Mouse (Mus musculus): ENCODE data around the gene Pom121l2. TPM values are rescaled to one million over a fixed set of nuclear protein-coding genes. Genes with fewer than 3 reads are reported as not detected.
"Not testable (repeated sequence)": the region's sequence is repeated elsewhere in the genome, so short reads cannot be mapped to it uniquely, and the experiment has no call there.

Pom121l2 gene
- polyA plus RNA-seq, 1 experiment from 2014 or later = not detected

GRCm38 (mm10) chr13:22035267-22036148, 54.5 kb downstream of the Pom121l2 start, which contains the start of the genes Hist1h2ah and Hist1h2bk:
Gene Hist1h2ah (minus strand): TSS chr13:22035568.
Gene Hist1h2bk (plus strand): TSS chr13:22035870.
- H3K27me3 ChIP-seq (replicated peaks; ENCODE audit: control insufficient read depth, insufficient read depth, low read length); H3K36me3 ChIP-seq (ENCODE audit: control insufficient read depth, insufficient read depth, low read length); H3K9me3 ChIP-seq (ENCODE audit: control insufficient read depth, low read length): not testable (repeated sequence)
- H3K4me1 ChIP-seq (ENCODE audit: control insufficient read depth, insufficient read depth, low read depth, low read length) = peaks cover 15% of the 10 kb centered on the region
- H3K4me2 ChIP-seq (ENCODE audit: low read length) = peak within 1 kb of the TSS; percentile 77
- peak within 1 kb of the TSS; percentile 45 for H3K4me3 ChIP-seq (ENCODE audit: low read length)
- peak within 1 kb of the TSS; percentile 54 for H3K9ac ChIP-seq (ENCODE audit: low read depth, low read length)
- H3K27ac ChIP-seq (ENCODE audit: low read depth, low read length) = peak within 1 kb of the TSS; percentile 51; the same call in 1 of the 2 replicates
- ATAC-seq = peak; percentile 99
- WGBS = 0% methylated on average over 22 of the region's 69 CpGs

DNA sequence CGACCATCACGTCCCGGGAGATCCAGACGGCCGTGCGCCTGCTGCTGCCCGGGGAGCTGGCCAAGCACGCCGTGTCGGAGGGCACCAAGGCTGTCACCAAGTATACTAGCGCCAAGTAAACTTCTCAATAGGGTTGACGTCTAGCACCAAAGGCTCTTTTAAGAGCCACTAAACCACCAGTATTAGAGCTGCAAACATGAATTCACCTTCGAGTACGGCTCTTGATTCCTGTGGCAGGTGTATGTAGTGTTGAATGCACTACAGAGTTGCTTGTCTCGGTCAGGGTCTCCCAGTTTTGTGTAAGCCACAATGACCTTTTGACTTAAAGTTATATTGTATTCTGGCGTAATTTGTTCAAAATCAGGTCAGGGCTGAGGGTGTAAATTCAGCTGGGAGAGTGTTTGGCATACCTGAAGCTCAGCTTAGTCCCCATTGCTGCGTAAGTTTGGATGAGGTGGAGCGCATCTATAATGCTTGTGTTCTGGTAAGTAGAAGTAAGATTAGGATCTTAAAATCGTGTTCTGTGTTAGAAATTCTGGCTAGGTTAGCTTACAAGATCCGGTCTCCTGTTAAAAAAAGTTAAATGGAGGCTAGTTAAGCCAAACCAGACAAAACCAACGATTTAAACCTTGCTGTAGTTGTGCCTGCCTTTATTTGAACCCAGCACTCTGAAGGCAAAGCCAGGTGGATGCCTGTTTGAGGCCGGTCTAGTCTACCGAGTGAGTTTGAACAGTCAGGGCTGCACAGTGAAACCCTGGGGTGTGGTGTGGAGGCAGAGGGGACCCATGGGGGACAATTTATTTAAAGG, 55.4 kb downstream of the Pom121l2 start:
- WGBS = 2% methylated on average over 17 of the region's 23 CpGs

DNA sequence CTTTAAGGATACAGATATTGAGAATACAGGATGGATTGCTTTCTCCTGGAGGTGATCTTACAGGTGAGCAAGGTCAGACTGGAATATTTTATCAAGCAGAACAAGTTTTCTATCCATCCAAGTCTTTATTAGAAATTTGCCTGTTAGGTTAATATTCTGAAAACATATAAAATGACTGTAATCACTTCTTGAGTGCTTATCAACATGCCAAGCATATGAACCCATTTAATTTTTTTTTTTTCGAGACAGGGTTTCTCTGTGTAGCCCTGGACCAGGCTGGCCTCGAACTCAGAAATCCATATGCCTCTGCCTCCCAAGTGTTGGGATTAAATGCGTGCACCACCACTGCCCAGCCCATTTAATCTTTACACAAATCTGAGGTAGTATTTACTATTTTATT, 56.0 kb downstream of the Pom121l2 start:
- peaks cover 23% of the 10 kb centered on the region for H3K4me1 ChIP-seq (ENCODE audit: control insufficient read depth, insufficient read depth, low read depth, low read length)
- H3K9ac ChIP-seq (ENCODE audit: low read depth, low read length) = no peak overlapping the region
- no peak overlapping the region; the same call in 1 of the 2 replicates for H3K4me2 ChIP-seq (ENCODE audit: low read length)
- H3K27ac ChIP-seq (ENCODE audit: low read depth, low read length) = no peak overlapping the region
- H3K36me3 ChIP-seq (ENCODE audit: control insufficient read depth, insufficient read depth, low read length) = no peaks in the 10 kb centered on the region
- 64% methylated on average over 3 of the region's 3 CpGs for WGBS
- no peaks in the 10 kb centered on the region for H3K27me3 ChIP-seq (replicated peaks; ENCODE audit: control insufficient read depth, insufficient read depth, low read length)
- no peak overlapping the region for H3K4me3 ChIP-seq (ENCODE audit: low read length)
- no peaks in the 10 kb centered on the region for H3K9me3 ChIP-seq (ENCODE audit: control insufficient read depth, low read length)
- ATAC-seq = no peak

More for the DNA sequence above, 55.4 kb downstream of the Pom121l2 start:
- H3K4me3 ChIP-seq (ENCODE audit: low read length) = peak overlapping the region; percentile 45
- H3K9me3 ChIP-seq (ENCODE audit: control insufficient read depth, low read length) = no peaks in the 10 kb centered on the region
- H3K4me1 ChIP-seq (ENCODE audit: control insufficient read depth, insufficient read depth, low read depth, low read length) = peaks cover 19% of the 10 kb centered on the region
- peak overlapping the region; percentile 54 for H3K9ac ChIP-seq (ENCODE audit: low read depth, low read length)
- H3K36me3 ChIP-seq (ENCODE audit: control insufficient read depth, insufficient read depth, low read length) = no peaks in the 10 kb centered on the region
- peak overlapping the region; percentile 77 for H3K4me2 ChIP-seq (ENCODE audit: low read length)
- H3K27ac ChIP-seq (ENCODE audit: low read depth, low read length) = peak overlapping the region; percentile 51; the same call in 1 of the 2 replicates
- no peak for ATAC-seq
- H3K27me3 ChIP-seq (replicated peaks; ENCODE audit: control insufficient read depth, insufficient read depth, low read length) = no peaks in the 10 kb centered on the region

- WGBS = 86% methylated on average over 2 of the region's 2 CpGs
- Histone ChIP-seq H3K36me3 (ENCODE audit: control insufficient read depth, insufficient read depth, low read length) (no peaks in the 10 kb centered on the region), H3K4me3 (ENCODE audit: low read length) (no peak overlapping the region), H3K4me1 (ENCODE audit: control insufficient read depth, insufficient read depth, low read depth, low read length) (peaks cover 27% of the 10 kb centered on the region), H3K4me2 (ENCODE audit: low read length) (no peak overlapping the region), H3K9me3 (ENCODE audit: control insufficient read depth, low read length) (no peaks in the 10 kb centered on the region), H3K9ac (ENCODE audit: low read depth, low read length) (no peak overlapping the region), H3K27ac (ENCODE audit: low read depth, low read length) (no peak overlapping the region), H3K27me3 (replicated peaks; ENCODE audit: control insufficient read depth, insufficient read depth, low read length) (no peaks in the 10 kb centered on the region)
- no peak for ATAC-seq
Measured at GRCm38 (mm10) chr13:22037415-22037814, 56.4 kb downstream of the Pom121l2 start.

Small RNA genes lying within 50 kb of the gene (microRNA-seq; reads per million reads assigned to microRNA genes)
- gene Gm44390 = not detected

Other genes starting within 250 kb of the Pom121l2 start
- 0.35 and 0.55 TPM in 2 replicates for gene Hist1h4j, start 246.1 kb upstream of the Pom121l2 start, polyA plus RNA-seq (2015; fragmentation: Nextera tagmentation; extraction: Ambion mirVana)
- gene Hist1h4k, start 230.7 kb upstream of the Pom121l2 start, polyA plus RNA-seq (2015; fragmentation: Nextera tagmentation; extraction: Ambion mirVana) = not detected in 2 replicates
- 3.3 and 4.8 TPM in 2 replicates for gene Hist1h2ak, start 227.4 kb upstream of the Pom121l2 start, polyA plus RNA-seq (2015; fragmentation: Nextera tagmentation; extraction: Ambion mirVana)
- gene Hist1h2bn, start 227.1 kb upstream of the Pom121l2 start, polyA plus RNA-seq (2015; fragmentation: Nextera tagmentation; extraction: Ambion mirVana) = not detected in 2 replicates
- 2.7 and 3.1 TPM in 2 replicates for gene Hist1h1b, start 200.6 kb upstream of the Pom121l2 start, polyA plus RNA-seq (2015; fragmentation: Nextera tagmentation; extraction: Ambion mirVana)
- gene Hist1h3i, start 197.8 kb upstream of the Pom121l2 start, polyA plus RNA-seq (2015; fragmentation: Nextera tagmentation; extraction: Ambion mirVana) = 19.4 and 19.7 TPM in 2 replicates
- gene Hist1h2an, start 194.0 kb upstream of the Pom121l2 start, polyA plus RNA-seq (2015; fragmentation: Nextera tagmentation; extraction: Ambion mirVana) = 1.2 TPM in 1 of 2 replicates, not detected in the other
- gene Hist1h2bp, start 193.7 kb upstream of the Pom121l2 start, polyA plus RNA-seq (2015; fragmentation: Nextera tagmentation; extraction: Ambion mirVana) = not detected in 2 replicates
- gene Hist1h2bq, start 171.0 kb upstream of the Pom121l2 start, polyA plus RNA-seq (2015; fragmentation: Nextera tagmentation; extraction: Ambion mirVana) = 4.0 and 4.4 TPM in 2 replicates
- gene Hist1h2ao, start 170.7 kb upstream of the Pom121l2 start, polyA plus RNA-seq (2015; fragmentation: Nextera tagmentation; extraction: Ambion mirVana) = not detected in 2 replicates
- not detected in 2 replicates for gene Hist1h4m, start 169.4 kb upstream of the Pom121l2 start, polyA plus RNA-seq (2015; fragmentation: Nextera tagmentation; extraction: Ambion mirVana)
- gene Hist1h4n, start 149.0 kb upstream of the Pom121l2 start, polyA plus RNA-seq (2015; fragmentation: Nextera tagmentation; extraction: Ambion mirVana) = 2.9 and 4.2 TPM in 2 replicates
- gene Hist1h2ap, start 147.7 kb upstream of the Pom121l2 start, polyA plus RNA-seq (2015; fragmentation: Nextera tagmentation; extraction: Ambion mirVana) = 530 and 568 TPM in 2 replicates
- gene Hist1h2br, start 147.5 kb upstream of the Pom121l2 start, polyA plus RNA-seq (2015; fragmentation: Nextera tagmentation; extraction: Ambion mirVana) = 3.8 and 4.2 TPM in 2 replicates
- gene Zfp184, start 36.1 kb upstream of the Pom121l2 start, polyA plus RNA-seq (2015; fragmentation: Nextera tagmentation; extraction: Ambion mirVana) = 10.6 and 12.4 TPM in 2 replicates
- gene Prss16, start 28.5 kb downstream of the Pom121l2 start, polyA plus RNA-seq (2015; fragmentation: Nextera tagmentation; extraction: Ambion mirVana) = not detected in 2 replicates
- not detected in 2 replicates for gene Hist1h2ah, start 54.4 kb downstream of the Pom121l2 start, polyA plus RNA-seq (2015; fragmentation: Nextera tagmentation; extraction: Ambion mirVana)
- 0.70 and 0.87 TPM in 2 replicates for gene Hist1h2bk, start 54.7 kb downstream of the Pom121l2 start, polyA plus RNA-seq (2015; fragmentation: Nextera tagmentation; extraction: Ambion mirVana)
- 6.5 and 6.7 TPM in 2 replicates for gene Hist1h4i, start 60.2 kb downstream of the Pom121l2 start, polyA plus RNA-seq (2015; fragmentation: Nextera tagmentation; extraction: Ambion mirVana)
- 3.0 and 5.8 TPM in 2 replicates for gene Hist1h2ag, start 61.8 kb downstream of the Pom121l2 start, polyA plus RNA-seq (2015; fragmentation: Nextera tagmentation; extraction: Ambion mirVana)
- gene Hist1h2bj, start 62.0 kb downstream of the Pom121l2 start, polyA plus RNA-seq (2015; fragmentation: Nextera tagmentation; extraction: Ambion mirVana) = 2.2 and 2.5 TPM in 2 replicates
- gene Vmn1r188, start 103.2 kb downstream of the Pom121l2 start, polyA plus RNA-seq (2015; fragmentation: Nextera tagmentation; extraction: Ambion mirVana) = not detected in 2 replicates
- not detected in 2 replicates for gene Vmn1r189, start 124.6 kb downstream of the Pom121l2 start, polyA plus RNA-seq (2015; fragmentation: Nextera tagmentation; extraction: Ambion mirVana)
- not detected in 2 replicates for gene Vmn1r191, start 202.8 kb downstream of the Pom121l2 start, polyA plus RNA-seq (2015; fragmentation: Nextera tagmentation; extraction: Ambion mirVana)
- gene Vmn1r192, start 209.9 kb downstream of the Pom121l2 start, polyA plus RNA-seq (2015; fragmentation: Nextera tagmentation; extraction: Ambion mirVana) = not detected in 2 replicates
- gene Vmn1r193, start 242.0 kb downstream of the Pom121l2 start, polyA plus RNA-seq (2015; fragmentation: Nextera tagmentation; extraction: Ambion mirVana) = not detected in 2 replicates

Data from hindbrain, embryonic 16.5 days (tissue).